Mouse (Mus musculus) erythroblast, embryonic 14.5 days (primary cell): ENCODE results near the gene Actrt2.

Experiments
- GATA1 ChIP-seq: IDR thresholded peaks from 2 replicates; pipeline ENCODE4 v1.6.1; 2012; ENCODE audit warnings: low read length, inconsistent platforms, mixed read lengths
- TAL1 ChIP-seq: IDR thresholded peaks from 3 replicates; pipeline ENCODE4 v1.6.1; 2012; ENCODE audit warnings: low read length, inconsistent platforms, mixed read lengths

- TF ChIP-seq GATA1 (no peak), TAL1 (no peak)
Observed at GRCm38 (mm10) chr4:154699236-154699635, 31.6 kb upstream of the Actrt2 start.
